Mouse (Mus musculus) lung, adult 2 months (tissue): ENCODE results near the gene Pycr1.

Experiments
- CTCF ChIP-seq: fragments of 200-500 bp; IDR thresholded peaks from 2 replicates; pipeline ENCODE4 v1.5.1; 2011; ENCODE audit warnings: mild to moderate bottlenecking, low read length, control low read depth; ENCODE audit not compliant: insufficient read depth
- POLR2A ChIP-seq: fragments of 200-500 bp; IDR thresholded peaks from 2 replicates; pipeline ENCODE4 v1.6.1; 2011; ENCODE audit warnings: low read depth, mild to moderate bottlenecking, control low read depth, low read length, borderline replicate concordance; ENCODE audit errors: extremely low read depth

DNA sequence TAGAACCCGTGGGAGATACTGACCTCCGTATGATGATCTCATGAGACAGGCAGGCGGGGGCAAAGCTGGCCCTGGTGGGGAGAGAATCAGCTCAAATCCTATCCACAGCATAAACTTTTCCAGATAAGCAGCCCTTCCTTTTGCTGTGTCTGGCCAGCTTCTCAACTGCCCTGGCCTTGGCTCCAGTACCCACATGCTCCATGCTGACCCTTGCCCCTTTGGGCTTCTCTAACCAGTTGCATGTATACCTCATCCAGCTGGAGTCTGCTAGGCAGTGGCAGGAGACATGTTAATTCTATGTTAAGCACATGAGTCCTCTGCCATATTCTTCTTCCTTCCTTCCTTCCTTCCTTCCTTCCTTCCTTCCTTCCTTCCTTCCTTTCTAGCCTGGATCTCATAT, 11.2 kb upstream of the Pycr1 start:
- TF ChIP-seq CTCF (no peak), POLR2A (no peak)
